Mouse (Mus musculus) forebrain, embryonic 11.5 days (tissue): Measurements from ENCODE around the gene Gper1. TPM values are rescaled to one million over a fixed set of nuclear protein-coding genes. Genes with fewer than 3 reads are reported as not detected.

Source experiments
- ATAC-seq: fragments of 200-750 bp; cut with Nextera tagmentation; replicated peaks from 2 replicates; pipeline ENCODE4 v1.8.0; 2017; ENCODE audit warnings: moderate TSS enrichment; ENCODE audit not compliant: low FRiP score
- DNase-seq: peaks from one replicate; pipeline ENCODE4 v3.0.0-alpha.2; 2017; ENCODE audit warnings: low spot score
- H3K27ac ChIP-seq: fragments of 300-500 bp; sonication (generic); 2 replicates; pipeline ENCODE4 v1.5.1; 2014; ENCODE audit warnings: low read depth, low read length
- H3K27me3 ChIP-seq: fragments of 300-500 bp; sonication (generic); 2 replicates; pipeline ENCODE4 v1.6.1; 2014; ENCODE audit warnings: mild to moderate bottlenecking, low read length, mixed read lengths; ENCODE audit not compliant: control insufficient read depth, insufficient read depth
- H3K36me3 ChIP-seq: fragments of 300-500 bp; sonication (generic); 2 replicates; pipeline ENCODE4 v1.6.1; 2014; ENCODE audit warnings: mild to moderate bottlenecking, low read length, moderate library complexity, mixed read lengths; ENCODE audit not compliant: control insufficient read depth, insufficient read depth
- H3K4me1 ChIP-seq: fragments of 300-500 bp; sonication (generic); replicated peaks from 2 replicates; pipeline ENCODE4 v1.6.1; 2014; ENCODE audit warnings: low read length, mixed read lengths; ENCODE audit not compliant: control insufficient read depth, insufficient read depth
- H3K4me2 ChIP-seq: fragments of 300-500 bp; sonication (generic); 2 replicates; pipeline ENCODE4 v1.6.1; 2014; ENCODE audit warnings: low read depth, mild to moderate bottlenecking, low read length, moderate library complexity, mixed read lengths; ENCODE audit not compliant: severe bottlenecking
- H3K4me3 ChIP-seq: fragments of 300-500 bp; sonication (generic); 2 replicates; pipeline ENCODE4 v1.5.1; 2014; ENCODE audit warnings: low read depth, low read length
- H3K9ac ChIP-seq: fragments of 300-500 bp; sonication (generic); 2 replicates; pipeline ENCODE4 v1.6.1; 2014; ENCODE audit warnings: low read length
- H3K9me3 ChIP-seq: fragments of 300-500 bp; sonication (generic); 2 replicates; pipeline ENCODE4 v1.6.1; 2016; ENCODE audit warnings: low read length, mixed read lengths; ENCODE audit not compliant: control insufficient read depth
- WGBS: fragments of 180-500 bp; shearing (Covaris S2); extraction: QIAGEN DNeasy Blood & Tissue Kit; methylation state at CpG from one replicate; pipeline ENCODE4 v1.1.7; 2014; 5-methylcytosine and 5-hydroxymethylcytosine counted together
- polyA plus RNA-seq: library from polyadenylated mRNA; unstranded; fragments of >200 nt; fragmentation: Nextera tagmentation; extraction: Ambion mirVana; gene quantifications from 2 replicates; pipeline ENCODE4 v1.2.1, GENCODE M21; 2014

Gper1 gene
- polyA plus RNA-seq, 1 experiment from 2014 or later: 1.9 TPM

DNA sequence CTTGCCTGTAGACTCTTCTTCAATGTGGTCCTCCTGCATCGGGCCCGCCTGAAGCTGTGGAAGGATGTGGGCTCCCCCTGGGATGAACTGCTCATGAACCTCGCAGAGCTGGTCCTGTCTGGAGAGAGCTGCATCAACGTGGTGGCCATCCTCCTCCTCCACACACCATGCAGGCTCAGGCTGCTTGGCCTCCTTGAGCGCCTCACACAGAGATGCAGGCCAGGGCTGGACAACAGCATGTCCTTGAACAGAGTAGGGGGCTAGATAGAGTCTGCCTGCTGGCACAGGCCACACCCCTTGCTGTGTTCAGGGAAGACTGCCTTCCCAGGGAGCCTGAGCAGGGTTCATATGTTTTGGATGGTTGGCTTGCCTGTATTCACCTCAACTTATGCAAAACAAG lies 8.0 kb upstream of the Gper1 start:
- peaks cover 8% of the 10 kb centered on the region; the same call in 1 of the 2 replicates for H3K4me1 ChIP-seq
- H3K9ac ChIP-seq: no peak overlapping the region
- no peak for ATAC-seq
- H3K27me3 ChIP-seq: no peaks in the 10 kb centered on the region
- H3K36me3 ChIP-seq: no peaks in the 10 kb centered on the region
- H3K4me3 ChIP-seq: no peak overlapping the region
- no peak overlapping the region for H3K27ac ChIP-seq
- 93% methylated on average over 5 of the region's 5 CpGs for WGBS
- no peak for DNase-seq
- H3K9me3 ChIP-seq: no peaks in the 10 kb centered on the region
- no peak overlapping the region for H3K4me2 ChIP-seq

DNA sequence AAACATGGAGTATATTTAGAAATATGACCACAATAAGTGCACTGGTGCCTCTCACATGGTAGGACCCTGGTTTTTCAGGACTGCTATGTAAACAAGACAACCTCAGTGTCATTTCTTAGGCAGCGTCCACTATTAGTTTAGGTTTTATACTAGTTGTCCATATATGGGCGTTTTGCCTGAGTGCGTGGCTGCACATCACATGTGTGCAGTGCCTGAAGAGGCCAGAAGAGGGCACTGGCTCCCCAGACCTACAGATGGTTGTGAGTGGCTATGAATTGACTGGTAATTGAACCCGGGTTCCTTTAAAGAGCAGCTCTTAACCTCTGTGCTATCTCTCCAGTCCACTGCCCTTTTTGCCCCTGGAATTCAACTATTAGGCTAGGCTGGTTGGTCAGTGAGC lies 6.0 kb upstream of the Gper1 start:
- WGBS: 92% methylated on average over 4 of the region's 4 CpGs

DNA sequence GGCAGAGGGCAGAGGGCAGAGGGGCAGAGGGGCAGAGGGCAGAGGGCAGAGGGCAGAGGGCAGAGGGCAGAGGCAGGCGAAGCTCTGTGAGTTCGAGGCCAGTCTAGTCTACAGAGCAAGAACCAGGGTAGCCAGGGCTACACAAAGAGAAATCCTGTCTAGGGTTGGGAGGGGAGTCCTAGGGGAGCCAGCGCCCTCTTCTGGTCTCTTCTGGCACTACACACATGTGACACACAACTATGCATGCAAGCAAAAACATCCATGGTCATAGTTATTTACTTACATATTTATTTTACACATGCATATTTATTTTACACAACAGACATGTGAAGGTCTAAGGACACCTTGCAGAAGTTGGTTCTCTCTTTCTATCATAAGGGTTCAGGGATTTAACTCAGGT lies 5.5 kb upstream of the Gper1 start:
- DNase-seq (no peak), ATAC-seq (no peak)
- no peak overlapping the region for H3K9ac ChIP-seq
- WGBS: 93% methylated on average over 3 of the region's 3 CpGs
- no peaks in the 10 kb centered on the region for H3K27me3 ChIP-seq
- H3K4me1 ChIP-seq: peaks cover 8% of the 10 kb centered on the region; the same call in 1 of the 2 replicates
- H3K27ac ChIP-seq: no peak overlapping the region
- H3K4me3 ChIP-seq: no peak overlapping the region
- no peak overlapping the region for H3K4me2 ChIP-seq
- no peaks in the 10 kb centered on the region for H3K9me3 ChIP-seq
- no peaks in the 10 kb centered on the region for H3K36me3 ChIP-seq

More for the DNA sequence above, 6.0 kb upstream of the Gper1 start:
- Histone ChIP-seq H3K9ac (no peak overlapping the region), H3K9me3 (no peaks in the 10 kb centered on the region), H3K27me3 (no peaks in the 10 kb centered on the region), H3K4me2 (no peak overlapping the region), H3K4me3 (no peak overlapping the region), H3K36me3 (no peaks in the 10 kb centered on the region), H3K27ac (no peak overlapping the region), H3K4me1 (peaks cover 8% of the 10 kb centered on the region; the same call in 1 of the 2 replicates)
- ATAC-seq: no peak
- DNase-seq: no peak

DNA sequence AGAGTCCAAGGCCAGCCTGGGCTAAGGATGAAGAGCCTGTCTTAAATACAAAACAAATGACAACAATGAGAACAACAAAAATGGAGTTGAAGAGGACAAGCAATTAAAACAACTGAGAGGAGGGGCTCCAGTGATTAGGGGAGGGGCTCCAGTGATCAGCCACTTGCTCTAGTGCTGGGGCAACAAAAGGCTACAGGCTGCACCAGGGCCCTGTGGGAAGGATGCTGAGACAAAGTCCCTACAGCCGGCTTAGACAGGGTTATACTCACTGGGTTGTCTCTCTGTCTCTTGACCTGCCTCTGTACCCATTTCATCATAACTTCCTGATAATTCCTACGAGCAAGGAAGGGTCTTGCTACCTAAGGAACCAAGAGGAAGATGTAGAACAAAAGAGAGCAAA lies 4.8 kb upstream of the Gper1 start:
- Histone ChIP-seq H3K27me3 (no peaks in the 10 kb centered on the region), H3K9me3 (no peaks in the 10 kb centered on the region), H3K4me2 (no peak overlapping the region), H3K27ac (peak overlapping the region; percentile 63), H3K36me3 (no peaks in the 10 kb centered on the region), H3K4me3 (no peak overlapping the region), H3K9ac (no peak overlapping the region), H3K4me1 (peaks cover 10% of the 10 kb centered on the region)
- no peak for ATAC-seq
- WGBS: 65% methylated on average over 2 of the region's 2 CpGs
- DNase-seq: no peak

DNA sequence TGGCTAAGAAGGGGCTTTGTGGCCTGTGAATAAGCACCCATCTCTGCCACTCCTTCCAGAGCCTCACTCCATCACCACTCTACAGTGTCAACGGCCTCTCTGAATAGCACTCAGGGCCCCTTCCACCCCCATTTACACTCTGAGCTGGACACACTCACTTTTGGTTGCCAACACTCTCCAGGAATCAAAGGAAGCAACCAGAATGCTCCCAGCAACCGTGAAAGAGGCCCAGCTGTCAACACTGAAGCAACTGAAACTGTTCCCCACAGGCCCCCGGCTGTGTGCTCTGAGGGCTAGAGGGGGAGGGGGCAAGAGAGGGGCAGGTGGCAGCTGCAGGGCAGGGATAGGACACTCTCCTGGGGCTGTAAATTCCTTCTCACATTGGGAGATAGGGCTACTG lies 4.3 kb upstream of the Gper1 start:
- no peak for DNase-seq

DNA sequence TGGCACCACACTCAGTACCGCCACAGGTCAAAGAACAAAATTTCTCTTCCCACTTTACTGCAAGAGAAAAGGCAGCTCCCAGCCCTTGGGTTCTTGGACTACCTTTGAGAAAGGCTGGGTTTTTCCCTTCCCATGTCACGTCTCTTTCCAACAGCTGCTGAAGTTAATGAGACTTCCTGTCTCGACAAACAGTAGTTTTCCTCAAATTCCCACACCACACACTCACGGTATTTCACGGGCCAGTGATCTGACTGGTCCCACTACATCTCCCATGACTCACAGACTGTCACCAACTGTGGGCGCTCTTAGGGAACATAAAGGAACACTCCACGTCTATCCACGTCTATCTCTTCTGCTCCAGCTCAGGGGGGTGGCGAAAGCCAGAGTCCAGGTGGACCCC lies 2.2 kb downstream of the Gper1 start:
- Histone ChIP-seq H3K36me3 (no peaks in the 10 kb centered on the region; the same call in 1 of the 2 replicates), H3K9ac (no peak overlapping the region), H3K4me1 (peaks cover 3% of the 10 kb centered on the region), H3K4me3 (no peak overlapping the region), H3K27me3 (no peaks in the 10 kb centered on the region), H3K9me3 (no peaks in the 10 kb centered on the region), H3K27ac (no peak overlapping the region), H3K4me2 (no peak overlapping the region)
- 94% methylated on average over 9 of the region's 9 CpGs for WGBS
- ATAC-seq: no peak
- no peak for DNase-seq

More for the DNA sequence above, 4.3 kb upstream of the Gper1 start:
- Histone ChIP-seq H3K36me3 (no peaks in the 10 kb centered on the region), H3K9ac (0 out of 2 replicates have a peak overlapping the region, but pooled peaks have one; percentile 20), H3K27me3 (no peaks in the 10 kb centered on the region), H3K27ac (peak overlapping the region; percentile 63), H3K4me3 (no peak overlapping the region), H3K4me1 (peaks cover 12% of the 10 kb centered on the region), H3K4me2 (0 out of 2 replicates have a peak overlapping the region, but pooled peaks have one; percentile 1), H3K9me3 (no peaks in the 10 kb centered on the region)
- 19% methylated on average over 3 of the region's 3 CpGs for WGBS
- 0 out of 2 replicates have a peak, but pooled peaks have one; percentile 42 for ATAC-seq

DNA sequence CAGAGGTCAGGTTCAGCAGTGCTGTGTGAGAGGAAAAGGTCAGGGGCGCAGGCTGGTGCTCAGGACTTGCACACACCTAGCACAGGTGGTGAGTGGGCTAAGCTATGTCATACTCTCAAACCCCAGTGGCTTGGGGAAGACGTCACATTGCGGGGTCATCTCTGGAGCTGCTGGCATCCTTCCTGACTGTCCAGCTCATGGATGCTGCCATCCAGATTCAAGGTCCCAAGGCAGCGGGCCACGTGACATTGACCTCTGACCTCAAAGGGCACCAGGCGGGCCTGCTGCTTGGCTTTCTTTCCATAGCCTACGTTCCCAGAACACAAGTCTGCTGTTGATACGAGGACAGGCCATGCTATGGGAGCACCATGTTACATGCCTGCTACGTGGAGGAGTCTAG lies 4.0 kb downstream of the Gper1 start:
- Histone ChIP-seq H3K4me3 (no peak overlapping the region), H3K4me2 (no peak overlapping the region), H3K36me3 (no peaks in the 10 kb centered on the region; the same call in 1 of the 2 replicates), H3K27ac (no peak overlapping the region), H3K4me1 (peaks cover 3% of the 10 kb centered on the region), H3K9ac (no peak overlapping the region), H3K27me3 (no peaks in the 10 kb centered on the region), H3K9me3 (no peaks in the 10 kb centered on the region)
- no peak for DNase-seq
- no peak for ATAC-seq
- WGBS: 93% methylated on average over 9 of the region's 9 CpGs

DNA sequence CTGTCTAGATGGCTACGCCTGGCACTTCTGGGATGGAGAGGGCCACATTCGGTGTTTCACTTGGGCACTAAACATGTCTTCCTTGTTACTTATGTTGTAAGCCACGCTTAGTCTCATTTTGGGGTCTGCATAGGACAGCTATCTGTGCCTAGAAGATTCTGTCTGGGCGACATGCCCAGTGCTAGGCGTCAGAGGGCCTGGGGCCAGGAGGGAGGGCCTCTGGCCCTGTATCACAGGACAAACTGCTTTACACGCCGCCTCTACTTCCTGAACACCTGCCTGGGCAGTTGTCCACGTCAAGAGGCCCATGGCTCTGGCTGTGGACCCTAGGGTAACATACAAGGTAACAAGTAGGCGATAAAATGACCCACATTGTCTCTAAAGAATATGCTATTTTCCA lies 5.0 kb downstream of the Gper1 start:
- Histone ChIP-seq H3K4me2 (no peak overlapping the region), H3K4me3 (no peak overlapping the region), H3K9ac (no peak overlapping the region), H3K27me3 (no peaks in the 10 kb centered on the region), H3K9me3 (no peaks in the 10 kb centered on the region), H3K4me1 (peaks cover 3% of the 10 kb centered on the region), H3K27ac (no peak overlapping the region), H3K36me3 (no peaks in the 10 kb centered on the region; the same call in 1 of the 2 replicates)
- 87% methylated on average over 9 of the region's 9 CpGs for WGBS
- no peak for ATAC-seq
- no peak for DNase-seq

DNA sequence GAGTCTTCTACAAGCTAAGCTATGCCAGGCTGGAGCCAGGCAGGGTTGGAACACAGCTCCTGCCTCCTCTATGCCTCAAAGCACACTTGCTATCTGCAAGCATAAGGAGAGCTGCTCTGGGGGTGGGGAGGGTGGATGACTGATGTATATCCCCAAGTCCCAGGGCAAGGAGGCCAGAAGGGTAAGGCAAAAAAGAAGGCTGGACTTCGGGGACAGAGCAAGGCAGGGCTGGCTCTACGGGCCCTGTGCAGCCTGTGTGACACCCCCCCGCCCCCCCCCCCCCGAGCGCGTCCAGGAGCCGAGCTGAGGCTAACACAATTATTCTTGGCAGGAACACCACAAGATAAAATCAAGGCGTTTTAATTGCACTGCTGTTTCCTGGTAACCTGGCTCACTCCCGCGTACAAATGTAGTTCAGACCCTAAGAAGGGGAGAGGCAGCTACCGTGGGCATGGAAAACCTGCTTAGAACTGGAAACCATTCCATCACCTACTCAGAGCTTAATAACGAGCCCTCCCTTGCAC lies 6.9 kb downstream of the Gper1 start:
- ATAC-seq (no peak), DNase-seq (no peak)
- H3K9me3 ChIP-seq: no peaks in the 10 kb centered on the region
- no peak overlapping the region for H3K4me3 ChIP-seq
- no peak overlapping the region for H3K4me2 ChIP-seq
- no peaks in the 10 kb centered on the region; the same call in 1 of the 2 replicates for H3K36me3 ChIP-seq
- peaks cover 6% of the 10 kb centered on the region for H3K4me1 ChIP-seq
- no peaks in the 10 kb centered on the region for H3K27me3 ChIP-seq
- 54% methylated on average over 12 of the region's 12 CpGs for WGBS
- no peak overlapping the region for H3K27ac ChIP-seq
- H3K9ac ChIP-seq: no peak overlapping the region
